Comparison of ENCODE assay signal across 38 mouse cellular contexts in genomic region chrX:78737463-78737862, GRCm38 (mm10). TPM values are rescaled to one million over a fixed set of nuclear protein-coding genes. Genes with fewer than 3 reads are reported as not detected.
"Had no signal": no experiment of that assay in that cellular context is flagged by ENCODE, and none has a peak within 500 bp of the region (broad histone marks: within the 10 kb centered on the region; RNA-seq: fewer than 3 reads in every experiment).

Gene Fam47c, plus strand, starts transcription at chrX:78737763.

- H3K4me1 ChIP-seq: limb, embryonic 10.5 days; limb, embryonic 12.5 days; limb, embryonic 13.5 days; limb, embryonic 15.5 days; liver, embryonic 12.5 days; liver, embryonic 13.5 days; liver, embryonic 15.5 days; lung, embryonic 15.5 days; megakaryocyte, embryonic 14.5 days; midbrain, embryonic 10.5 days; midbrain, embryonic 12.5 days; midbrain, embryonic 13.5 days; midbrain, embryonic 15.5 days had no signal

- H3K4me3 ChIP-seq: left cerebral cortex, adult 2 months; limb, embryonic 10.5 days; limb, embryonic 12.5 days; limb, embryonic 13.5 days; limb, embryonic 15.5 days; liver, embryonic 12.5 days; liver, embryonic 13.5 days; liver, embryonic 15.5 days; lung, embryonic 15.5 days; megakaryocyte, embryonic 14.5 days; midbrain, embryonic 10.5 days; midbrain, embryonic 12.5 days; midbrain, embryonic 13.5 days; midbrain, embryonic 15.5 days; myocyte had no signal

- H3K36me3 ChIP-seq: limb, embryonic 10.5 days; limb, embryonic 12.5 days; limb, embryonic 13.5 days; limb, embryonic 15.5 days; liver, embryonic 12.5 days; liver, embryonic 13.5 days; liver, embryonic 15.5 days; lung, embryonic 15.5 days; midbrain, embryonic 10.5 days; midbrain, embryonic 12.5 days; midbrain, embryonic 13.5 days; midbrain, embryonic 15.5 days had no signal

- H3K27me3 ChIP-seq: limb, embryonic 12.5 days; limb, embryonic 13.5 days; limb, embryonic 15.5 days; liver, embryonic 12.5 days; liver, embryonic 13.5 days; liver, embryonic 15.5 days; lung, embryonic 15.5 days; megakaryocyte, embryonic 14.5 days; midbrain, embryonic 12.5 days; midbrain, embryonic 13.5 days; midbrain, embryonic 15.5 days had no signal

- H3K27ac ChIP-seq: left cerebral cortex, adult 2 months; limb, embryonic 10.5 days; limb, embryonic 12.5 days; limb, embryonic 13.5 days; limb, embryonic 15.5 days; liver, embryonic 12.5 days; liver, embryonic 13.5 days; liver, embryonic 14.5 days; liver, embryonic 15.5 days; lung, embryonic 15.5 days; macrophage; midbrain, embryonic 10.5 days; midbrain, embryonic 12.5 days; midbrain, embryonic 13.5 days; midbrain, embryonic 15.5 days had no signal

- DNase-seq: left cerebral cortex, postnatal 4 days; liver; liver, embryonic 13.5 days; liver, postnatal 0 days; lung, adult 18-20 months; lung, adult 2 months; lung, embryonic 14.5 days; lung, postnatal 10 days; lung, postnatal 14 days; lung, postnatal 36 days; lung, postnatal 4 days; midbrain, embryonic 14.5 days had no signal

RNA-seq across cellular contexts. Expression of gene Fam47c, which starts in this region (rescaled TPM):
- polyA plus RNA-seq: limb, embryonic 10.5 days; limb, embryonic 11.5 days; limb, embryonic 12.5 days; limb, embryonic 13.5 days; limb, embryonic 14.5 days; limb, embryonic 15.5 days; liver, adult 2 months; liver, embryonic 11.5 days; liver, embryonic 12.5 days; liver, embryonic 13.5 days; liver, embryonic 14.5 days; liver, embryonic 15.5 days; liver, embryonic 16.5 days; liver, postnatal 0 days; lung, adult 2 months; lung, embryonic 14.5 days; lung, embryonic 15.5 days; lung, embryonic 16.5 days; lung, postnatal 0 days; macrophage; midbrain, embryonic 10.5 days; midbrain, embryonic 11.5 days; midbrain, embryonic 12.5 days; midbrain, embryonic 13.5 days; midbrain, embryonic 14.5 days; midbrain, embryonic 15.5 days; midbrain, embryonic 16.5 days; midbrain, postnatal 0 days; myocyte had no signal
